Mouse (Mus musculus) testis, postnatal 10 days (tissue): ENCODE results near the gene 9530077C05Rik.
"Not testable (repeated sequence)": the region's sequence is repeated elsewhere in the genome, so short reads cannot be mapped to it uniquely, and the experiment has no call there.

Experiments
- DNase-seq: peaks from one replicate; pipeline ENCODE4 v3.0.0; 2021; ENCODE audit warnings: low spot score

Gene 9530077C05Rik

GRCm38 (mm10) chr9:22411002-22411857 is at the start of gene 9530077C05Rik:
Gene 9530077C05Rik (plus strand): TSS chr9:22411513.
- DNase-seq: peak; percentile 97

GRCm38 (mm10) chr9:22366221-22366620 is 45.1 kb upstream of the 9530077C05Rik start:
- DNase-seq: no peak

- no peak for DNase-seq
Measured at GRCm38 (mm10) chr9:22366621-22367020, 44.7 kb upstream of the 9530077C05Rik start.

- DNase-seq: no peak
Measured at GRCm38 (mm10) chr9:22368030-22368429, 43.3 kb upstream of the 9530077C05Rik start.

GRCm38 (mm10) chr9:22372760-22373159 is 38.6 kb upstream of the 9530077C05Rik start:
- no peak for DNase-seq

- no peak for DNase-seq
Measured at GRCm38 (mm10) chr9:22376086-22376485, 35.2 kb upstream of the 9530077C05Rik start.

- DNase-seq: no peak
Measured at GRCm38 (mm10) chr9:22385890-22386289, 25.4 kb upstream of the 9530077C05Rik start.

GRCm38 (mm10) chr9:22387901-22388300 is 23.4 kb upstream of the 9530077C05Rik start:
- no peak for DNase-seq

- DNase-seq: no peak
Measured at GRCm38 (mm10) chr9:22388401-22388980, 22.8 kb upstream of the 9530077C05Rik start.

- peak; percentile 98 for DNase-seq
Measured at GRCm38 (mm10) chr9:22389021-22389476, 22.3 kb upstream of the 9530077C05Rik start, which contains the start of gene Anln. Gene Anln (minus strand): TSS chr9:22389188.

- DNase-seq: no peak
Measured at GRCm38 (mm10) chr9:22389736-22390245, 21.5 kb upstream of the 9530077C05Rik start.

GRCm38 (mm10) chr9:22390390-22390789 is 20.9 kb upstream of the 9530077C05Rik start:
- DNase-seq: no peak

- DNase-seq: no peak
Measured at GRCm38 (mm10) chr9:22394725-22395124, 16.6 kb upstream of the 9530077C05Rik start.

GRCm38 (mm10) chr9:22399021-22399420 is 12.3 kb upstream of the 9530077C05Rik start:
- no peak for DNase-seq

- DNase-seq: no peak
Measured at GRCm38 (mm10) chr9:22402001-22402400, 9.3 kb upstream of the 9530077C05Rik start.

GRCm38 (mm10) chr9:22402976-22403375 is 8.3 kb upstream of the 9530077C05Rik start:
- DNase-seq: no peak

- not testable (repeated sequence) for DNase-seq
Measured at GRCm38 (mm10) chr9:22403501-22403900, 7.8 kb upstream of the 9530077C05Rik start.

GRCm38 (mm10) chr9:22405414-22405813 is 5.9 kb upstream of the 9530077C05Rik start:
- no peak for DNase-seq

GRCm38 (mm10) chr9:22407633-22408032 is 3.7 kb upstream of the 9530077C05Rik start:
- not testable (repeated sequence) for DNase-seq

- DNase-seq: not testable (repeated sequence)
Measured at GRCm38 (mm10) chr9:22408344-22408743, 3.0 kb upstream of the 9530077C05Rik start.

GRCm38 (mm10) chr9:22409501-22409900 is 1.8 kb upstream of the 9530077C05Rik start:
- DNase-seq: no peak

- DNase-seq: no peak
Measured at GRCm38 (mm10) chr9:22416187-22416586, 4.9 kb downstream of the 9530077C05Rik start.

GRCm38 (mm10) chr9:22417547-22417946 is 6.2 kb downstream of the 9530077C05Rik start:
- no peak for DNase-seq
